Mouse (Mus musculus) heart, embryonic 11.5 days (tissue): Measurements from ENCODE around the gene Rgn. TPM values are rescaled to one million over a fixed set of nuclear protein-coding genes. Genes with fewer than 3 reads are reported as not detected.

Experiments
- polyA plus RNA-seq: library from polyadenylated mRNA; unstranded; fragments of >200 nt; fragmentation: Nextera tagmentation; extraction: Ambion mirVana; gene quantifications from 2 replicates; pipeline ENCODE4 v1.2.1, GENCODE M21; 2014

The Rgn gene
- polyA plus RNA-seq, 1 experiment from 2014 or later = 0.86 TPM

Other genes starting within 250 kb of the Rgn start
- 16.2 and 16.7 TPM in 2 replicates for gene Rp2, start 185.3 kb upstream of the Rgn start, polyA plus RNA-seq
- 7.2 and 7.6 TPM in 2 replicates for gene Jade3, start 124.1 kb upstream of the Rgn start, polyA plus RNA-seq
- gene Rbm10, start 67.7 kb downstream of the Rgn start, polyA plus RNA-seq = 36.6 and 39.2 TPM in 2 replicates
- 307 and 308 TPM in 2 replicates for gene Ndufb11, start 67.8 kb downstream of the Rgn start, polyA plus RNA-seq
- gene Uba1, start 108.5 kb downstream of the Rgn start, polyA plus RNA-seq = 165 and 182 TPM in 2 replicates
- gene Cdk16, start 138.2 kb downstream of the Rgn start, polyA plus RNA-seq = 77.1 and 89.3 TPM in 2 replicates
- 40.7 and 53.7 TPM in 2 replicates for gene Usp11, start 154.1 kb downstream of the Rgn start, polyA plus RNA-seq
- 94.5 and 103 TPM in 2 replicates for gene Araf, start 248.0 kb downstream of the Rgn start, polyA plus RNA-seq